Mouse (Mus musculus): Measurements from ENCODE around the gene Gm20547.

- TF ChIP-seq CTCF (conservative IDR thresholded peaks at IDR 0.05; ENCODE audit: insufficient read depth, insufficient read length, low read depth, low read length) (no peak), POLR2A (IDR thresholded peaks at IDR 0.05; ENCODE audit: low read depth, low read length) (no peak)
Measured at GRCm38 (mm10) chr17:34847192-34847591, 34.6 kb downstream of the Gm20547 start.
